Mouse (Mus musculus) common myeloid progenitor, adult 5-6 weeks (primary cell): ENCODE measurements around the gene Psmd2. TPM values are rescaled to one million over a fixed set of nuclear protein-coding genes. Genes with fewer than 3 reads are reported as not detected.
A peak's percentile ranks its signal among the peaks of the same experiment; 100 is the strongest.
"Not testable (repeated sequence)": the region's sequence is repeated elsewhere in the genome, so short reads cannot be mapped to it uniquely, and the experiment has no call there.

Source experiments
- ATAC-seq: replicated peaks from 2 replicates; pipeline ENCODE4 v1.8.0; 2016; ENCODE audit warnings: low read depth, mild to moderate bottlenecking, moderate TSS enrichment, inconsistent platforms; ENCODE audit not compliant: poor library complexity, severe bottlenecking
- total RNA-seq: library from RNA; stranded (forward); fragments of 200-1000, 187-1606 nt; gene quantifications from 2 replicates; pipeline ENCODE4 v1.2.3, GENCODE M21; 2017

The Psmd2 gene
- total RNA-seq, 1 experiment from 2014 or later = 190 TPM

DNA sequence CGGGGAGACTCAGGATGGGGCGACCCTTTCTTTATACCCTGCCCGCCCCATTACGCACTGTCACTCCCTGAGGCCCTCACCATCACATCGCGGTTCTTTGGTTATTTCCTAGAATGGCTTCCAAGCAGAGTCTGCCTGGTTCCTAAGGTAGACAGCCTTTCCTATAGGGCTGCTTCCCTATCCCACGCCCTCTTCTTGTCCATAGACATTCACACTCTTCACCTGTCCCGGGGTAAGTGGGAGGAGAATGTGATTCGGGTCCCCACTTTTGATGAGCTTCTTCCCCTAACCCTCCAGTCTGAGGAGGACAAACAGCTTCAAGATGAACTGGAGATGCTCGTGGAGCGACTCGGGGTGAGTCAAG, 477 bp downstream of the Psmd2 start:
- ATAC-seq = no peak

DNA sequence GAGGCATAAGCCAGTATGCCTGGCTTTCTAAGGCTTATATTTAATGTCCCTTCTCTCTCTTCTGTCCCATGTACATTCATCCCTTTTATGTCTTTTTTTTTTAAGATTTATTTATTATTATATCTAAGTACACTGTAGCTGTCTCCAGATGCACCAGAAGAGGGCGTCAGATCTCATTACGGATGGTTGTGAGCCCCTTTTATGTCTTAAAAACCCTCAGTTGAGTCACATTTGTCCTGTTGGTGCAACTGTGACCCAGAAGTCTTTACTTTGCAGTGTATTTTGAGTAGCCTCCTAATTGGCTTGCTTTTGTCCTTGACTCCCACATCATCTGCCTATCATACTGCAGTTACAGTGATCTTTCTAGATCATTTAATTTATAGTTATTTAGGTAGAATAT, 1.9 kb downstream of the Psmd2 start:
- ATAC-seq = no peak

DNA sequence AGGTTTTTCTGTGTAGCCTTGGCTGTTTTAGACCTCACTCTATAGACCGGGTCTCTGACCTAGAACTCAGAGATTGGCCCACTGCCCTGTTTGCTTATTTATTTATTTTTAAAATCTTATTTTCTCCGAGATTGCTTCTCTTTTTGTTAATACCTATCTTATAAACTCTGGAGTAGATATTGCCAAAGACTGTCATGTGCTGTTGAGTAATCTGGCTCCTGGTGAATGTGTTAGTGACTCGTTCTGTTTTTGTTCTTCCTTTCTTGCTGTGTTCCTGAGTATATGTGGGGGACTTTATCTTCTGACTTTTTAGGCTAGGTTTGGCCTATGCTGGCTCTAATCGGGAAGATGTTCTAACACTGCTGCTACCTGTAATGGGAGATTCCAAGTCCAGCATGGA, 6.2 kb downstream of the Psmd2 start:
- no peak for ATAC-seq

DNA sequence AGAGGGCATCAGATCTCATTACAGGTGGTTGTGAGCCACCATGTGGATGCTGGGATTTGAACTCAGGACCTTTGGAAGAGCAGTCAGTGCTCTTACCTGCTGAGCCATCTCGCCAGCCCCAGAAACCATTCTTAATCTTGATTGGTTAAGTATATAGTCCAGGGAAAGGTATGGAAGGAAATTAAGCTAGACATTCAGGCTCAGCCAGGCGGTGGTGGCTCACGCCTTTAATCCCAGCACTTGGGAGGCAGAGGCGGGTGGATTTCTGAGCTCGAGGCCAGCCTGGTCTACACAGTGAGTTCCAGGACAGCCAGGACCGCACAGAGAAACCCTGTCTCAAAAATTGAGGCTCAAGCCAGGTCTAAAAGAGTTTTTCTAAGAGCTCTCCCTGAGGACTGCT, 16.6 kb downstream of the Psmd2 start, which contains the start of gene Eif4g1:
TSS of gene Eif4g1 (plus strand) at position 301 of the 400 bp plus-strand sequence.
- ATAC-seq = not testable (repeated sequence)

DNA sequence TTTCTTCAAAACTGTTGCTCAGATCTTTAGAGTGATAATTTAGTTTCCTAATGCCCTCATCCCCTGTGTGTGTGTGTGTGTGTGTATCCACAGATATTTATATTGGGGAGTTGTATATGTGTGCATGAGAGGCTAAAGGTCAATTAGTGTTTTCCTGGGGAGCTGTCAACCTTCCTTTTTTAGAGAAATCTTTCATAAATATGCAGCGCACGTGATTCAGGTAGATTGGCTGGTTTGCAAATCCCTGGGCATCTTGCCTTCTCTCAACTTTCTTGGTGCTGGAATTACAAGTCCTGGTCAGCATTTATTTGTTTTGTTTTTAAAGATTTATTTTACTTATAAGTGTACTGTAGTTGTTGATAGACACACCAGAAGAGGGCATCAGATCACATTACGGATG, 18.8 kb downstream of the Psmd2 start:
- no peak for ATAC-seq

DNA sequence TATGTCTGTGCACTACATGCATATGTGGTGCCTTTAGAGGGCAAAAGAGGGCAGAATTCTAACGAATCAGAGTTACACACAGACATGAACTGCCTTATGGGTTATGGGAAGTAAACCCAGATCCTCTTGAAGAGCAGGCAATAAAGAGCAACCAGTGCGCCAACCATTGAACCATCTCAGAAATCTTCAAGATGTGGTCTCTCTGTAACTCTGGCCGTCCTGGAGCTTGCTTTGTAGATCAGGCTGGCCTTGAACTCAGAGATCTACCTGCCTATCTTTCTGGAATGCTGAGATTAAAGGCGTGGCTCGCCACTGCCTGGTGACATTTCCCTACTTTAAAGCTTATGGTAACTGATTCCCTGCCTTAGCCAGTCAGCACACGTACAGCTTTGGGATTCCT, 20.4 kb downstream of the Psmd2 start:
- ATAC-seq = no peak; the same call in 1 of the 2 replicates

DNA sequence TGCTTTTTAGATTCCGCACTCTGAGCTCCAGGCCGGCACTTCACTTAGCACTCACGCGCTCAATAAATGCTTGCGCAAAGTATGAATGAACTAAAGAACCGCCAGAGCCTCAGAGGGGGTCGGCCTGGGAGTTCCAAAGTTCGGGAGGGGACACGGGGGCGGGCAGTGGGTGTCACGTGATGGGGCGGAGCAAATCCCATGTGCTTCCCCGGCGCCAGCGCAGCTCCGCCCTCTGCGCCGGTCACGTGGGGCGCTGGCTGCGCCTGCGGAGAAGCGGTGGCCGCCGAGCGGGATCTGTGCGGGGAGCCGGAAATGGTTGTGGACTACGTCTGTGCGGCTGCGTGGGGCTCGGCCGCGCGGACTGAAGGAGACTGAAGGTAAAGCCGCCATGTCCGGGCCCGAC, 21.0 kb downstream of the Psmd2 start:
- peak; percentile 76 for ATAC-seq

DNA sequence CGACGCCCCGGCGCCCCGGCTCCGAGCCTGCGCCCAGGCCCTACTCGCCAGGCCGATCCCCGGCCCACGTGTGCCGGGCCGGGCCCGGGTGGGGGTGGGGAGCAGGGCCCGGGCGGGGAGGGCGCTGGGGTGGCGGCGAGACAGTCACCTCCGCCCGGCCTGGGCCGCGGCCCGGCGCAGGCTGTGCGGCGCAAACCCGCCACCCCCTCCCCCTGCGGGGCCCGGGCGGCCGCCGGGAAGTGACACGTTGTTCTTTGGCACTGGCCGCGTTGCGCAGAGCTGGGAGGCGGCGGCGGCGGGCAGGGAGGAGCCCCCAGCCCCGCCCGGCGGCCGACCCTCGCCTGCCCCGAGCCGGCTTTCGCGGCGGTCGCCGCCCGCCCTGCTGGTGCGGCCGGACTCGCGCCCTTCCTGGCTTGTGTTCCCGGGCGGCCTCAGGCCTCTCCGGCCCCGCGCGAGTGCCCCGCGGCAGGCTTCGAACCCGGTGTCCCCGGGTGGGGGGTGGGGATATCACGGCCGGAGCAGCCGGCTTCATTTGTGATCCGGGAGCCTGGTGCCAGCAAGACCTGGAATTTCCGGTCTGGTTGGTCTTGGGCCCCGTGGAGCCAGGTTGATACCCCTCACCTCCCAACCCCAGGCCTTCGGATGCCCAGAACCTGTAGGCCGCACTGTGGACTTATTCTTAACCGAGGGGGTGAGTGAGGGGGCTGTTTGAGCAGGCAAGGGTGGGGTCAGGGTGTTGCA, 21.7 kb downstream of the Psmd2 start:
- peak; percentile 5; the same call in 1 of the 2 replicates for ATAC-seq

DNA sequence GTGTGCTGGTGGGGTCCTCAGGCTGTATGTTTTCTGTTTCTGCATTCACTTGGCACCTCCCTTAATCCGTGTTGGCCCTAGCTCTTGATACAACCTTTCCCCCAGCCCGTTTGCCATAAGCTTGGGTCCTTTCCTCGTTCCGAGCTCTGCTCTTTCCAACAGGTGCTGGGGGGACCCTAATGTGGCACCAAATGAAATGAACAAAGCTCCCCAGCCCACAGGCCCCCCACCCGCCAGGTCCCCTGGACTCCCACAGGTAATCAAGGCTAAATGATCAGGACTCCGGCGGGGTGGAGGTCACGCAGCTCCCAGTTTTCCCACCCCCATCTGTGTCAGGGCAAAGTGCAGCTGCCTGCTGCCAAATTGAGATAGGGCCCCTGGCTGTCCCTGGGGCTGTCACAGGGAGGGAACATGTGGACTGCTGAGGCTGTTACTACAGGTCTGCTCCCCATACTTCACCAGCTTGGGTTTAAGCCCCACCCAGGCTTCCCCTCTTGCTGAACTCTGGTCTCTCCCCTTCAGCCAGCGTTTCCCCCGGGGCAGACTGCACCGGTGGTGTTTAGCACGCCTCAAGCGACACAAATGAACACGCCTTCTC, 22.4 kb downstream of the Psmd2 start:
- peak; percentile 45 for ATAC-seq

DNA sequence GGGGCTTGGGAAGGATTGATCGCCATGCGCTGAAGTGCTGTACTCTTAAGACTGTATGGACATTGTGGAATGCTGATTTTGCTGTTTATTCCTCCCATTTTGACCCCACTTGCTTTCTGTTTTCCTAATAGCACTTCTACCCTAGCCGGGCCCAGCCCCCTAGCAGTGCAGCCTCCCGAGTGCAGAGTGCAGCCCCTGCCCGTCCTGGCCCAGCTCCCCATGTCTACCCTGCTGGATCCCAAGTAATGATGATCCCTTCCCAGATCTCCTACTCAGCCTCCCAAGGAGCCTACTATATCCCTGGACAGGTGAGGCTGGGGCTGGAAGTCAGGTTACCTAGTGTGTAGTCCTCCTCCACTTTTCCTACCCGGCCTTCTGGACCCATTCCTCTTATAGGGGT, 23.8 kb downstream of the Psmd2 start:
- ATAC-seq = no peak

DNA sequence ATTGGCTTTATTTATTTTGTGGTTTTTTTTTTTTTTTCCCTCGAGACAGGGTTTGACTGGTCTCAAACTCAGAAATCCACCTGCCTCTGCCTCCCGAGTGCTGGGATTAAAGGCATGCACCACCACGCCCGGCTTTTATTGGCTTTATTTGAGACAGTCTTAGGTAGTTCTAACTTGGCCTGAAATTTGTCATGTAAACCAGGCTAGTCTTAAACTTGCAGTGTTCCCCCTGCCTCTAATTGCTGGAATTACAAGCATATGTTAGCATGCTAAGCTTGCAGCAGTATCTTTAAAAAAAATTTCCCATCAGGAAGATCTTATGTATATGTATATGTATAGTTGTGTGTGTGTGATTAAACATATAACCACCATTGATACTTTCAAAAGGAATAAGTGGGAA, 25.2 kb downstream of the Psmd2 start:
- no peak for ATAC-seq

DNA sequence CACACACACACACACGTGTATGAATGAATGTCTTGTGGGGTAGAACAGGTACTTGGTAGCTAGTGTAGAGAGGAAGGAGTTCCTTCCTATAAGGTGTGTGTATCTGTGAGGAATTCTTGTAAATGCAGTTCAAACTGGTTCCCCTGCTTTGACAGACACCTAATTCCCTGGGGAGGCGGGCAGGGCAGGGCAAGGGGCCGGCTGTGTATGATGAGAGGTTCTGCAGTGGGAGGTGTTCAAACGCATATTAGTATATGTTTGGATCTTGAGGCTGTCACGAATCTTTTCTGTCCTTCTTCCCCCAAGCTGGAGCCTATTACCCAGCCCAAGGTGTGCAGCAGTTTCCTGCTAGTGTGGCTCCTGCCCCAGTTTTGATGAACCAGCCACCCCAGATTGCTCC, 25.9 kb downstream of the Psmd2 start:
- ATAC-seq = no peak

DNA sequence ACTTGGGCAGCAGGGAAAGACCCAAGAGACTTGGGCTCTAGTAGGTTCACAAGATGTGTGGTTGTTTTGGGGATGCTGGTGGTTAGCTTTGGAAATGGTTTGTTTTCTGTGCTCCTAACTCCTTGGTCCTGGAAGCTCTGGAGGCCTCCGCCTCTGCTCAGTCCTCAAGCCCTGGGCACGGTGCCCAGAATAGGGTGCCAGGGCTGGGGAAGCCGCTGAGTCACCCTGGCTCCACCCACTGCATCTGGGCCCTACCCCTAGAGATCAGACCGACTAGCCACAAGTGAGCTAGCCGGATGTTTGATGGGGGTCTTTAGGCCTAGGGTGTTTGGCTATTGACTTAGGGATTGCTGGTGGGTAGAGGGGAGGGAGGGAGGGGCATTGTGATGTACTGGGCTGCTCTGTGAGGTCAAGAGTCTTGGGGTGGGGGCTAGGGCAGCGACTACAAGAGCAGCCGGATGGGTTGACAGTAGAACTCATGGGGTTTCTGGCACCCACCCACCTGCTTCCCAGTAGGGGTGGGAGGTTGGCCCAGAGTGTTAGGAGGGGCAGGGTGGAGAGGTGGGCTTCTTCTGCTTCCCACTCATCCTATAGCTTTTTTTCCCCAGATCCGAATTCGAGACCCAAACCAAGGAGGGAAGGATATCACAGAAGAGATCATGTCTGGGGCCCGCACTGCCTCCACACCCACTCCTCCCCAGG, 26.7 kb downstream of the Psmd2 start:
- peak; percentile 94 for ATAC-seq

DNA sequence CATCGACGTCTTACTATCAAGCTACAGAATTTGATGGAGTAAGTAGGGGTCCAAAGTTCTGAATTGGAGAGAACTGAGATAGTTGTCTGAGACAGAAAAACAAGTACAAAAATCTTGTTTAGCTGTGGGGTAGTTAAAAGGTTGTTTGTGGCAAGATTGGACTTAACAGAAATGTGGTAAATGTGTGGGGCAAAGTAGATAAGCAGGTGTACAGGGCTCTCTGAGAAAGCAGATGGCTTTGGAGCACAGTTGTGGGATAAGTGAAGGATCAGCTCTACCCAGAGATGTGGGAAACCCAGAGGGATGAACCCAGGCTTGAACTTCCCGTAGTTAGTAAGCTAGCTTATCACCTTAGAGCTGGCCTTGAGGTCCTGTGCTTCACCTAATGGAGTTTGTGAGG, 39.3 kb downstream of the Psmd2 start:
- no peak for ATAC-seq

DNA sequence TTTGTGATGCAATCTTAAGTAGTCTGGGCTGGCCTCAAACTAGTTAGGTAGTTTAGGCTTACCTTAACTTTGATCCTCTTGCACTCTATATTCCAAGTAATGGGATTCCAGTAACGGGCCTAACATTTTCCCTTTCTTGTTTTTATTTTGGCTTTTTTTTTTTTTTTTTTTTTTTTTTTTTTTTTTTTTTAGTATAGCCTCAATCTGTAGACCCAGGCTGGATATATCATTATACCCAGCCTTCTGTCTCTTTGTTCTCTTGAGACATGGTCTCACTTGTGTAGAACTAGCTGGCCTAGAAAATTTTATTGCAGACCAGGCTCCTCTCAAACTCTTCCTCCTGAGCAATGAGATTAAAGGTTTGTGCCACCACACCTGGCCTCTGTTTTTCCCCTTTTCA, 40.2 kb downstream of the Psmd2 start:
- ATAC-seq = no peak

DNA sequence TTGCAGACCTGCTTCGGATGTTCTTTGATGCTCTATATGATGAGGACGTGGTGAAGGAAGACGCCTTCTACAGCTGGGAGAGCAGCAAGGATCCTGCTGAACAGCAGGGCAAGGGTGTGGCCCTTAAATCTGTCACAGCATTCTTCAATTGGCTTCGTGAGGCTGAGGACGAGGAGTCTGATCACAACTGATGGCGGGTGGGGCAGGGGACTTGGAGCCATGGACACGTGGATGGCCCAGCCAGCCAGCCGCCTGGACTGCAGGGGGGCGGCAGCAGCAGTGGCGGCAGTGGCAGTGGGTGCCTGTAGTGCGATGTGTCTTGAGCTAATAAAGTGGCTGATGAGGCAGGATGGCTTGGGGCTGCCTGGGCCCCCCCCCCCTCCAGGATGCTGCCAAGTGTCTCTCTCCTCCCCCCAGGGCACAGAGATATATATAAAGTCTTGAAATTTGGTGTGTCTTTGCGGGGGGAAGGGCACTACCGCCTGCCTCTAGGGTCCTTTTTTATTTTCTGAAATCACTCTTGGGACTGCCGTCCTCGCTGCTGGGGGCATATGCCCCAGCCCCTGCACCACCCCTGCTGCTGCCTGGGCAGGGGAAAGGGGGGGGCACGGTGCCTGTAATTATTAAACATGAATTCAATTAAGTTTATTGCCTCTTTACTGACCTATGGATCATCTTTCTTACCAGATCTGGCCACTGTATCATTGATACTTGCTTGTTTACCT, 41.0 kb downstream of the Psmd2 start:
- no peak for ATAC-seq

DNA sequence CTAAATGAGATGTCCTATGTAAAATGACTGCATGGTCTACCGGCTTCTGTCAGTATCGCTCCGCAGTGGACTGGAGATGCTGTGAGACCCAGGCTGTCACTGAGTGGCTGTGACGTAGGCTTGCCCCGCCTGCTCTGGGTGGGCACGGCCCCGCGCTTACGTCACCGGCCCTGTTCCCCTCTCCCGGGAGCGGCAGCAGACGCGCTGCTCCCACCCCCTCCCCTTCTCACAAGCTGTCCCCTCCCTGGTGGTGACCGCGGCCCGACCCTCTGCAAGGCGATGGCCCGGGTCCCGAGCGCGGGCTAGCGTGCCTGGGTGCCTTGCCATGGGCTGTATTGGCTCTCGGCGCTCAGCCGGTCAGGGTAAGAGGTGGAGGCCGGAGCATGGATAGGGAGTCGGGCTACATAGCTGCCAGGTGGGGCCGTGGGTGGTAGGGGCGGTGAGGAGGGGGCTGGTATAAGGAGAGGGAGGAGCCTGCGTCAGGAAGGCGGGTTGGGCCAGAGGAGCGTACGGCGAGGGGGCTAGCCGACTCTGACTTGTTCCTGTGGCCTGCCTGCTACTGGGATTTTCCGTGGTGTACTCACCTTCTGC, 41.8 kb downstream of the Psmd2 start, which contains the start of gene Fam131a:
TSS of gene Fam131a (plus strand) at position 131 of the 591 bp plus-strand sequence.
- ATAC-seq = peak; percentile 83

DNA sequence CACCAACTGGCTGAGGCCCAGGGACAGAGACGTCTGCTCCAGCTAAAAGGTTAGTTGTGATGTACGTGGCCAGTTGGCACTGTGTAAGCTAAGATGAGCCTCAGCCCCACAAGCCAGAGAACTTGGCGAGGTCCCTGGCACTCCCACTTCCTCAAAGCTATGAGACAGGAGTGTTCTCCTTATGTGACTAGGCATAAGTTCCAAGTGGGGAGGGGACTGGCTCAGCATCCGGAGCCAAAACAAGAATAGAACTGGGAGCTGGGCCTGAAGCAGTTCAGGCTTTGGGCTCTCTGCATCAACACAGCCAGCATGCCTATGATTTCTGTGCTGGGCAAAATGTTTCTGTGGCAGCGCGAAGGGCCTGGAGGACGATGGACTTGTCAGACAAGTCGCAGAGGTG, 43.3 kb downstream of the Psmd2 start:
- peak; percentile 42 for ATAC-seq

DNA sequence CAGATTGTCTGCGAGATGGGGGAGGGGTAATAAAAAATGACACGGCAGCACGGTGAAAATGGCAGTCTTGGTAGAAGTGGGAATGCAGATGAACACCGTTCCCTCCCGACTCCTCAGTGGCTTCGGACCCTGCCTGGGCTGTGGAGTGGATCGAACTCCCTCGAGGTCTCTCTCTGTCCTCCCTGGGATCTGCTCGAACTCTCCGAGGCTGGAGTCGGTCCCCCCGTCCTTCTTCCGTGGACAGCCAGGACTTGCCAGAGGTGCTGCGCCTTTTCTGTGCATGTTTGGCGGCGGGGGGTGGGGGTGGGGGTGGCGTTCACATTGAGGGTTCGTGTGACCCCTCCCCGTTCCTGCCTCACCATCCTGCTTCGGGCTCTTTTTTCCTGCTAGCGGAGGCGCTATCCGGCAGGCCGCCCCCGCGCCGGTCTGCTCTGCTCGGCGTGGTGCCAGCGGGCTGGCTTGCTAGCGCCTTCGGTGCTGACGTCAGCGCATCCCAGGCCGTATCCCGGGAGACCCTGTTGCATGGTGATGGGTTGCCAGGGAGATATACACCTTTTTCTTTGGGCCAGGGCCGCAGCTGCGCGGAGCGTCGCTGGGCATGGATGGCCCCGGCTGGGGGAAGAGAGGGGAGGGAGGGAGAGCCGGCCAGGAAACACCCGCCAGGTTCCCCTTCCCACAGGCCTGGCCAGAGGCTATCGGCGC, 44.3 kb downstream of the Psmd2 start:
- ATAC-seq = peak; percentile 16; the same call in 1 of the 2 replicates

DNA sequence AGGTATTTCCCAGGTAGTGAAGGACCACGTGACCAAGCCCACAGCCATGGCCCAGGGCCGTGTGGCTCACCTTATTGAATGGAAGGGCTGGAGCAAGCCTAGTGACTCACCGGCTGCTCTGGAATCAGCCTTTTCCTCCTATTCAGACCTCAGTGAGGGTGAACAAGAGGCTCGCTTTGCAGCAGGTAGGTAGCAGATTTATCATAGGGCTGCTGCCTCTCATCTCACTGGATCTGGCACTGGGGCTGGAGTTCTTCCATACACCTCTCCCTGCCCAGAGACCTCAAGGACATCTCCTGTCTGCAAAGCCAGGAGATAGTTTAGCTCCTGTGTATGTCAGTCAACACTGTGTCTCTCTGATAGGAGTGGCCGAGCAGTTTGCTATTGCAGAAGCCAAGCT, 47.8 kb downstream of the Psmd2 start:
- ATAC-seq = no peak
